Mouse (Mus musculus) lung, embryonic 16.5 days (tissue): ENCODE measurements at regions not wholly inside any gene's neighbourhood (a gene's known extent, or its start where the extent isn't known, plus 50 kb on each side); places are given as distances from the start of the nearest gene placed in this dataset.
A peak's percentile ranks its signal among the peaks of the same experiment; 100 is the strongest.

Experiments used
- ATAC-seq: fragments of 200-750 bp; cut with Nextera tagmentation; 2 replicates; pipeline ENCODE4 v1.8.0; 2017; ENCODE audit warnings: low read depth, mild to moderate bottlenecking, moderate library complexity
- H3K27ac ChIP-seq: fragments of 300-500 bp; sonication (generic); 2 replicates; pipeline ENCODE4 v1.5.1; 2014; ENCODE audit warnings: mild to moderate bottlenecking, control low read depth, low read length
- H3K27me3 ChIP-seq: fragments of 300-500 bp; sonication (generic); 2 replicates; pipeline ENCODE4 v1.6.1; 2014; ENCODE audit warnings: low read depth, low read length, mixed read lengths; ENCODE audit not compliant: control insufficient read depth, insufficient read depth
- H3K36me3 ChIP-seq: fragments of 300-500 bp; sonication (generic); 2 replicates; pipeline ENCODE4 v1.6.1; 2014; ENCODE audit warnings: low read length; ENCODE audit not compliant: control insufficient read depth, insufficient read depth
- H3K4me1 ChIP-seq: fragments of 300-500 bp; sonication (generic); replicated peaks from 2 replicates; pipeline ENCODE4 v1.6.1; 2014; ENCODE audit warnings: low read length, mixed read lengths; ENCODE audit not compliant: control insufficient read depth, insufficient read depth
- H3K4me2 ChIP-seq: fragments of 300-500 bp; sonication (generic); 2 replicates; pipeline ENCODE4 v1.6.1; 2014; ENCODE audit warnings: low read depth, low read length, control low read depth
- H3K4me3 ChIP-seq: fragments of 300-500 bp; sonication (generic); 2 replicates; pipeline ENCODE4 v1.5.1; 2014; ENCODE audit warnings: mild to moderate bottlenecking, low read length, control low read depth
- H3K9ac ChIP-seq: fragments of 300-500 bp; sonication (generic); 2 replicates; pipeline ENCODE4 v1.6.1; 2014; ENCODE audit warnings: low read length, control low read depth
- H3K9me3 ChIP-seq: fragments of 300-500 bp; sonication (generic); 2 replicates; pipeline ENCODE4 v1.6.1; 2016; ENCODE audit warnings: low read length; ENCODE audit not compliant: control insufficient read depth
- WGBS: fragments of 180-500 bp; shearing (Covaris S2); extraction: QIAGEN DNeasy Blood & Tissue Kit; methylation state at CpG from one replicate; pipeline ENCODE4 v1.1.7; 2014; 5-methylcytosine and 5-hydroxymethylcytosine counted together

DNA sequence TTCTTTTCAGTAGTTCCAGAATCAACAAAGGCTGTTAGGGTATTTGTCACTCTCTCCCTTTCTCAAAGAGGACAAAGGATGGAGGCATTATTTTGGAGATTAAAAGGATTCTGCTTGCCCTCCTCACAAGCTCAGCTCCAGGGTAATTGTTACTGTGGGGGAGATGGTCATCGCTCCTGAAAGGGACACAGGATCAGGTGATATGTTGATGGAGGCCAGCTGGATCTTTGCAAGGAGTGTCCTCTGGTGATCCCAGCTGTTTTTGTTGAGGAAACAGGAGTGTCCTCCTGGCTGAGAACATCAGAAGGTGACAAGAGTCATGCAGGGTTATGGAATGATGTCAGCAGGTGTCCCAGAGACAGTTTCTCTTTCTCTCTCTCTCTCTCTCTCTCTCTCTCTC is 119.7 kb downstream of the Cd83 start:
- no peak for ATAC-seq
- Histone ChIP-seq H3K9ac (no peak overlapping the region), H3K4me3 (no peak overlapping the region), H3K27ac (no peak overlapping the region), H3K36me3 (no peaks in the 10 kb centered on the region), H3K27me3 (no peaks in the 10 kb centered on the region), H3K9me3 (no peaks in the 10 kb centered on the region), H3K4me1 (peaks cover 18% of the 10 kb centered on the region), H3K4me2 (no peak overlapping the region)
- 35% methylated on average over 1 of the region's 1 CpGs for WGBS

DNA sequence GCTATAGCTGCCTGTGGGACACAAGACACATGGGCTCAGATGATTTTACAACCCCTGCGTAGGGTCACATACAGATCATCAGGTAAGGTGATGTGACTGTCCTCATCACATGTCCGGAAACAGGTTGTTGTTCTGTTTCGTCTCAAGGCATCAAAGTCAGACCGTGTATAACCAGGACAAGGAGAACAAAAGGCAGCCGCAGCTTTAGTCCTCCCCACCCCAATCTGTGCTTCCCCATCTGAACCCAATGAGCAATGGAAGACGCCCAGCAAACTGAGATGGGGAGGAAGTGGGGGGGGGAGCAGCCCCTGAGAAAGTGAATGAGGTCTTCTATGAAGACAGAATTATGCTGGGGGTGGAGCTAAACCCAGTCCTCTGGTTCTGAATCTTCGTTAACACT is 121.7 kb downstream of the Cd83 start:
- no peaks in the 10 kb centered on the region for H3K36me3 ChIP-seq
- H3K9me3 ChIP-seq: no peaks in the 10 kb centered on the region
- ATAC-seq: no peak
- peaks cover 18% of the 10 kb centered on the region for H3K4me1 ChIP-seq
- no peaks in the 10 kb centered on the region for H3K27me3 ChIP-seq
- no peak overlapping the region for H3K27ac ChIP-seq
- H3K4me2 ChIP-seq: no peak overlapping the region
- 81% methylated on average over 7 of the region's 7 CpGs for WGBS
- no peak overlapping the region for H3K9ac ChIP-seq
- H3K4me3 ChIP-seq: no peak overlapping the region

DNA sequence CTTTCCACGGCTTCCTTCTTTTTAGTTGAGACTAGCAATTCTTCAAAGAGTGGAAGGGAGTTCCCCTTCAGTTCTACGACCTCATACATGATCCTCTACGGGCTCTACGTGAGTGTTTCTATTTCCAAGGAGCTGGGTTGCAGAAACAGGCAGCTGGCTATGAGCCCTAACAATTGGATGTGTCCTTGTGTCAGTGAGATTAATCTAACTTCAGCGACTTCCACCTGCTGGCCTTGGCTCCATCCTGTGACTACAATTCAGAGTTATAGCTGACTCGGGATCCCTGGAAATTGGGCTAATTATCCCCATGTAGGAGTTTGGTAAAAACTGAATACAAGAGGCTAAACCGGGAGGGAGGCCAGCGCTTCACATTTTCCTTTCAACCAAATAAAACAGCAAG is 122.8 kb downstream of the Cd83 start:
- no peak overlapping the region for H3K4me3 ChIP-seq
- no peaks in the 10 kb centered on the region for H3K9me3 ChIP-seq
- WGBS: 40% methylated on average over 8 of the region's 8 CpGs
- H3K9ac ChIP-seq: no peak overlapping the region
- no peak overlapping the region for H3K27ac ChIP-seq
- ATAC-seq: peak; percentile 36; the same call in 1 of the 2 replicates
- H3K4me2 ChIP-seq: peak overlapping the region; percentile 34; the same call in 1 of the 2 replicates
- H3K4me1 ChIP-seq: peaks cover 18% of the 10 kb centered on the region
- H3K27me3 ChIP-seq: no peaks in the 10 kb centered on the region
- no peaks in the 10 kb centered on the region for H3K36me3 ChIP-seq

DNA sequence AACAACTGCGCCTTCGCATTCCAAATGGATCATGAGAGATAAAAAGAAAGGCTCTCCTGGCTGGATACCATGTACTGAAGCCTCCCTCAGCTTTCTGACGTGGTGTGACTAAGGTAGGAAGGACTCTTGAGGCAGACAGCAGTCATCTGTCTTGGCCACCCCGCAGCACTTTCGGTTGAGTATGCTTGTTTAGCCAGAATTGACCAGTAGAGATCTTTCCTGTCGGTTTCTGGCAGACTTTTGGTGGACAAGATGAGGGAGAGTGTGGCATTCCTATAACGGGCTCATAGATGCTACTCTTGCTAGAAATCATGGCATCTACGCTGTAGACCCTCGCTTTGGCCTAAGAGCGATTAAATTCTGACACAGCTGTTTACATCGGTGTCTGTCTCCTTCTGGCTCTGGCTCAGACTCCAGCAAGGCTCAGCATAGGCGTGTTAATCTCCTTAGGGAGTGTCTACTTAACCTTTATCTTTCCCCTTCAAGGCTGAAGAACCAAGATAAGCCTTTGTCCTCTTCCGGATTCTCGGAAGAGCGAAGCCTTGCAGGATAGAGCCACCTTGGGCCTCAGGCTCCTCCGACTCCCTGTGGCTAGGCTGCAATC is 123.6 kb downstream of the Cd83 start:
- no peak for ATAC-seq
- H3K9me3 ChIP-seq: no peaks in the 10 kb centered on the region
- H3K36me3 ChIP-seq: no peaks in the 10 kb centered on the region
- peak overlapping the region; percentile 34 for H3K4me2 ChIP-seq
- WGBS: 20% methylated on average over 16 of the region's 16 CpGs
- no peak overlapping the region for H3K27ac ChIP-seq
- H3K9ac ChIP-seq: no peak overlapping the region; the same call in 1 of the 2 replicates
- peaks cover 16% of the 10 kb centered on the region for H3K4me1 ChIP-seq
- peak overlapping the region; percentile 10 for H3K4me3 ChIP-seq
- H3K27me3 ChIP-seq: no peaks in the 10 kb centered on the region

DNA sequence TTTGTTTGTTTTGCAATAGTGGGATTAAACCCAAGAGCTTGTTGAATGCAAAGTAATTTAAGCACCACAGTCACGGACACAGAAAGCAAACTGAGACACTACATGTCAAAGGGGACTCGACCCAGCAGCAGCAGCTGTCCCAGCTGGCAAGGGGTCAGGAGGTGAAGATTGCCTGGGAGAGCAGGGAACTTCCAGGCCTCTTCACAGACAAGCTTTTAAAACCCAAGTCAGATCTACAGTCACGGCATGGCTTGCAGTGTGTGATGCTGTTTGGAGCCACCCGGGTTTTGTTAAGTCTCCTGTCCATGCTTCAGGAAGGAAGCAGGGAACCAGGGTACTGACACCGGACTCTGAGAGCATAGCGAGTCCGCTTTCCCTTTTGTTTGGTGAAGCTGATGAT is 125.4 kb downstream of the Cd83 start:
- Histone ChIP-seq H3K9ac (no peak overlapping the region), H3K4me2 (no peak overlapping the region), H3K9me3 (no peaks in the 10 kb centered on the region), H3K4me3 (no peak overlapping the region), H3K4me1 (peaks cover 12% of the 10 kb centered on the region), H3K27me3 (no peaks in the 10 kb centered on the region), H3K36me3 (no peaks in the 10 kb centered on the region), H3K27ac (no peak overlapping the region)
- no peak for ATAC-seq
- 40% methylated on average over 7 of the region's 7 CpGs for WGBS

DNA sequence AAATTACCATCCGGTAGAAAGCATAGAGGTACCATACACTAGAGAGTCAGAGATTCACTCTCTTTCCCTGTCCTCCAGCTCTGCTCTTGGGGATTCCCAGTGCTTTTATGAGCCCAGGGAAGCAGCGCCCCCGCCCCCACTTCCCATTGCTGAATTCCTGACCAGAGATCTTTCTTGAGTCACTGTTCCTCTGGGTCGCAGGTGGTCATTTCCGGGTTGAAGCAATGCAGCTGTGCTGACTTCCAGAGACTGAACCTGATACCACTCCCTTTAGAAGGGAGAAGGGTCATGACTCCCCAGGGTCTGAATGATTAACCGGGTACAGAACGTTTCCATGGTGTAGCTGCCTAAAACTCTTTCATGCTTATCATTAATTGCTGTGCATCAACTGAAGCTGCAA is 128.9 kb downstream of the Cd83 start:
- WGBS: 30% methylated on average over 7 of the region's 7 CpGs
- peaks cover 6% of the 10 kb centered on the region for H3K4me1 ChIP-seq
- H3K36me3 ChIP-seq: no peaks in the 10 kb centered on the region
- no peak for ATAC-seq
- no peaks in the 10 kb centered on the region for H3K27me3 ChIP-seq
- no peak overlapping the region for H3K4me3 ChIP-seq
- no peaks in the 10 kb centered on the region for H3K9me3 ChIP-seq
- no peak overlapping the region for H3K9ac ChIP-seq
- H3K4me2 ChIP-seq: no peak overlapping the region
- no peak overlapping the region for H3K27ac ChIP-seq

DNA sequence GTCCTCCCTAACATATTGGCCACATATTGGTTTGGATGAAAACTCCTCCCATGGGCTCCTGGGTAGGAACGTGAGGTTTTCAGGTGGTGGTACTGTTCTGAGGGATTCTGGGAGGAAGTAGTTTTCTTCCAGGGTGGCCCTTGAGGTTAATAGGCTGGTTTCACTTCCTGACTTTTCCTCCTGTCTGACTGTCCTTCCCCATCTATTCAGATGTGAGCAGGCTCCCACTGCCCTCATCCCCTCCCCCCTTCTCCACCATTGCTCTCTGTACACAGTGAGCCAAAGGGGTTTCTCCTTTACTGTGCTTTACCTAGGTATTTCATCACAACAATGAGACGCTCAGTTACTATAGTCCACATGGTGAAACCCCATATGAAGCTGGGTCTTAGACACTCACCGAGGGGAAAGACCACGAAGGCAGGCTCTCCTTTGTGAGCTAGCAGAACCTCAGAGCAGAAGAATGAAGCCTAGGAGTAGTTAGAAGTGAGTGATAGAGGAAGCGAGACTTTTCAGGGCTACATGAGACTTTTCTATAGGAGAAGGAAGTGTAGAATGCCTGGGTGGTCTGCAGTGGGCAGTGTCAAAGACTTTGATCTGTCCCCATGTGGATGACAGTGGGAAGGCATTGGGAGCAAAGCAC is 135.3 kb downstream of the Cd83 start:
- Histone ChIP-seq H3K27me3 (no peaks in the 10 kb centered on the region), H3K9me3 (no peaks in the 10 kb centered on the region), H3K4me2 (no peak overlapping the region), H3K4me3 (no peak overlapping the region), H3K4me1 (no peaks in the 10 kb centered on the region), H3K27ac (no peak overlapping the region), H3K9ac (no peak overlapping the region), H3K36me3 (no peaks in the 10 kb centered on the region)
- no peak for ATAC-seq
- 72% methylated on average over 5 of the region's 5 CpGs for WGBS

DNA sequence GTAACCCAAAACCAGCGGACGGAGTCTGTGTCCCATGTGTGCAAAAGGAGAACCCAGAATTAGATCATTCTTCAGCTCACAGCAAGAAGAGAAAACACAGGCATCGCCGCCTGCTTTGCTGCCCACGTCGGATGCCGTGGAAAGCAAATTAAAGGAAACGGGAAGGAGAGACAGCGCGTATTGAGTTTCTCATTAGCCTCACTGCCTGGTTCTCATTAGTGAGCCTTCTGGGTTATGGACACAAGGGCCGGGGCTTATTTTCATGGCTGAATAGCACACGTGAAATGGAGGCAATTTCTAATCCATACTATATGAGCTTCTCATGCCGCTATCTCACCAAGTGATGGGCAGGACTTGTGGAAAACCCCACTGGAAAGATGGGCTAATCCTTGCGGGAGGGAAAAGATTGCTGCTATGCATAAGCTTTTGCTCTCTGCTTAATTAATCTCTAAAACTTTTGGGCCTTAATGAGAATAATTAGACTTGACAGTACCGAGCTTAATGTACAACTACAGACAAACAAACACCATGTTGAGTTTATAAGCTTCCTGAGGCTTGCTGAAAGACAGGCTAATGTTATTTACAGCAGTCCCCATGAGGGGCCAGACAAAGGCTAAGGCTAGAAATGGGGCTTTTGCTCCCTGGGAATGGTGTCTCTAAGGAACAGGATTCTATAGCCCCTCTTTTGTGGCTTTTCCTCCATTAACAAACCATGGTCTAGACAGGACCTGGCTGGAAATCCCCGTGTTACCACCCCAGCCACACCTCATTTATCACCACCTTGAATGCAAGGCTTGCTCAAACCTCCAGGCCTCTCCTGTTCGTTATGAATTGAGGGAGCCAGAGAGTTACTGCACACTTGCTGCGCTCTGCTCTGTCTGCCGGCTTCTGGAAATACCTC is 145.8 kb downstream of the Cd83 start:
- no peaks in the 10 kb centered on the region for H3K4me1 ChIP-seq
- no peak overlapping the region for H3K27ac ChIP-seq
- H3K9ac ChIP-seq: no peak overlapping the region
- H3K4me2 ChIP-seq: no peak overlapping the region
- H3K9me3 ChIP-seq: no peaks in the 10 kb centered on the region
- no peak overlapping the region for H3K4me3 ChIP-seq
- H3K27me3 ChIP-seq: no peaks in the 10 kb centered on the region
- H3K36me3 ChIP-seq: no peaks in the 10 kb centered on the region
- WGBS: 81% methylated on average over 19 of the region's 19 CpGs
- ATAC-seq: no peak

DNA sequence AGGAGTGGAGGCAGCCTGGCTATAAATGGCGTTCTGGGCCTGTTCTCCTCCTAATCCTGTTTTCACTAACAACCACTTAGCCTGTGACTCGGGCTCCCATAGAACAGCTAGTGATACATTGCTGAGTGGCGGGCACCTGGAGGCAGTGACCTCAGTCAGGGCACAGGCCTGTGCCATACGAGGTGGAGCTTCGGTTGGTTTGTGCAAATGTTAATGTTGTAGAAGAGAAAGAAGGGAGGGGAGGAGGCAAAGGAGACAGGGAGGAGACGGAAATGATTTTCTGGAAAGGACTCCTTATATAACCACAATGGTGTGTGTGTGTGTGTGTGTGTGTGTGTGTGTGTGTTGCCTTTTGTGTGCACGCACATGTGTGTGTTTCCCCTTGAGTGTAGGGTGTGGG is 148.4 kb downstream of the Cd83 start:
- ATAC-seq: no peak
- no peak overlapping the region for H3K4me2 ChIP-seq
- no peaks in the 10 kb centered on the region for H3K36me3 ChIP-seq
- H3K9me3 ChIP-seq: no peaks in the 10 kb centered on the region
- no peak overlapping the region for H3K27ac ChIP-seq
- no peaks in the 10 kb centered on the region for H3K4me1 ChIP-seq
- H3K9ac ChIP-seq: no peak overlapping the region
- no peaks in the 10 kb centered on the region for H3K27me3 ChIP-seq
- WGBS: 56% methylated on average over 7 of the region's 7 CpGs
- no peak overlapping the region for H3K4me3 ChIP-seq
